Mouse (Mus musculus): ENCODE results near the gene Dpy19l3. TPM values are rescaled to one million over a fixed set of nuclear protein-coding genes. Genes with fewer than 3 reads are reported as not detected.

The Dpy19l3 gene
- polyA plus RNA-seq, 1 experiment from 2014 or later = 25.1 TPM

- Histone ChIP-seq H3K9me3 (ENCODE audit: control insufficient read depth, low read length) (no peaks in the 10 kb centered on the region), H3K4me2 (ENCODE audit: low read depth, low read length) (no peak overlapping the region), H3K27me3 (ENCODE audit: control insufficient read depth, insufficient read depth, low read depth, low read length) (no peaks in the 10 kb centered on the region), H3K27ac (ENCODE audit: low read length) (no peak overlapping the region), H3K9ac (ENCODE audit: low read length) (no peak overlapping the region), H3K4me1 (replicated peaks; ENCODE audit: control insufficient read depth, insufficient read depth, low read length) (no peaks in the 10 kb centered on the region), H3K4me3 (ENCODE audit: low read length) (no peak overlapping the region), H3K36me3 (ENCODE audit: control insufficient read depth, insufficient read depth, low read length) (peaks cover 11% of the 10 kb centered on the region)
- WGBS = 88% methylated on average over 5 of the region's 5 CpGs
- ATAC-seq (ENCODE audit: low read depth) = no peak
These were observed 43.9 kb downstream of the Dpy19l3 start for GRCm38 (mm10) chr7:35710366-35710765.

- H3K4me3 ChIP-seq (ENCODE audit: low read length) = no peak overlapping the region
- 65% methylated on average over 16 of the region's 16 CpGs for WGBS
- H3K27ac ChIP-seq (ENCODE audit: low read length) = no peak overlapping the region
- no peak overlapping the region for H3K4me2 ChIP-seq (ENCODE audit: low read depth, low read length)
- H3K27me3 ChIP-seq (ENCODE audit: control insufficient read depth, insufficient read depth, low read depth, low read length) = no peaks in the 10 kb centered on the region
- H3K9ac ChIP-seq (ENCODE audit: low read length) = no peak overlapping the region
- no peak for ATAC-seq (ENCODE audit: low read depth)
- no peaks in the 10 kb centered on the region for H3K4me1 ChIP-seq (replicated peaks; ENCODE audit: control insufficient read depth, insufficient read depth, low read length)
- no peaks in the 10 kb centered on the region for H3K9me3 ChIP-seq (ENCODE audit: control insufficient read depth, low read length)
- H3K36me3 ChIP-seq (ENCODE audit: control insufficient read depth, insufficient read depth, low read length) = peaks cover 4% of the 10 kb centered on the region
These were observed 46.2 kb downstream of the Dpy19l3 start for GRCm38 (mm10) chr7:35708101-35708500.

DNA sequence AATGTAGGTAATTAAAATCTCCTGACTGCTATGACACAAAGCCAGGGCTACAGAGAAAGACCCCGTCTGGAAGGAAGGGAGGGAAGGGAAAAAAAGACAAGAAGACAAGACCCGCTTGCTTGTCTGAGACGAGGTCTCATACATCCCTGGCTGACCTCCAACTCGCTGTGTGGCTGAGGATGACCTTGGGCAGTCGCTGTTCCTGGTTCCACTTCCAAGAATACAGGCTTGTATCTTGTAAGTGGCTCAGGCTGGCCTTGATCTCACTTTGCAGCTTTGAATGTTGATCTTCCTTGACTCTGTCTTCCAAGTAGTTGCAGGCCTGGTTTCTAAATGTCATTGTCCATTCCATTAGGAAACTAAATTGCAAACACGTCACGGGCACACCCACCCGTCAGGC lies 55.2 kb downstream of the Dpy19l3 start:
- H3K4me1 ChIP-seq (replicated peaks; ENCODE audit: control insufficient read depth, insufficient read depth, low read length) = no peaks in the 10 kb centered on the region
- no peak overlapping the region for H3K4me3 ChIP-seq (ENCODE audit: low read length)
- 79% methylated on average over 8 of the region's 8 CpGs for WGBS
- no peak overlapping the region for H3K27ac ChIP-seq (ENCODE audit: low read length)
- H3K4me2 ChIP-seq (ENCODE audit: low read depth, low read length) = no peak overlapping the region
- H3K9ac ChIP-seq (ENCODE audit: low read length) = no peak overlapping the region
- no peaks in the 10 kb centered on the region for H3K27me3 ChIP-seq (ENCODE audit: control insufficient read depth, insufficient read depth, low read depth, low read length)
- peaks cover 5% of the 10 kb centered on the region for H3K36me3 ChIP-seq (ENCODE audit: control insufficient read depth, insufficient read depth, low read length)
- ATAC-seq (ENCODE audit: low read depth) = no peak
- H3K9me3 ChIP-seq (ENCODE audit: control insufficient read depth, low read length) = no peaks in the 10 kb centered on the region

- H3K27me3 ChIP-seq (ENCODE audit: control insufficient read depth, insufficient read depth, low read depth, low read length) = no peaks in the 10 kb centered on the region
- ATAC-seq (ENCODE audit: low read depth) = no peak
- no peak overlapping the region for H3K4me2 ChIP-seq (ENCODE audit: low read depth, low read length)
- no peak overlapping the region for H3K27ac ChIP-seq (ENCODE audit: low read length)
- 93% methylated on average over 1 of the region's 1 CpGs for WGBS
- H3K36me3 ChIP-seq (ENCODE audit: control insufficient read depth, insufficient read depth, low read length) = peaks cover 5% of the 10 kb centered on the region
- no peak overlapping the region for H3K9ac ChIP-seq (ENCODE audit: low read length)
- H3K4me1 ChIP-seq (replicated peaks; ENCODE audit: control insufficient read depth, insufficient read depth, low read length) = no peaks in the 10 kb centered on the region
- no peak overlapping the region for H3K4me3 ChIP-seq (ENCODE audit: low read length)
- no peaks in the 10 kb centered on the region for H3K9me3 ChIP-seq (ENCODE audit: control insufficient read depth, low read length)
These were observed 56.2 kb downstream of the Dpy19l3 start for GRCm38 (mm10) chr7:35698073-35698472.

- Histone ChIP-seq H3K27ac (ENCODE audit: low read length) (no peak overlapping the region), H3K4me2 (ENCODE audit: low read depth, low read length) (no peak overlapping the region), H3K9ac (ENCODE audit: low read length) (no peak overlapping the region), H3K36me3 (ENCODE audit: control insufficient read depth, insufficient read depth, low read length) (no peaks in the 10 kb centered on the region; the same call in 1 of the 2 replicates), H3K9me3 (ENCODE audit: control insufficient read depth, low read length) (no peaks in the 10 kb centered on the region), H3K27me3 (ENCODE audit: control insufficient read depth, insufficient read depth, low read depth, low read length) (no peaks in the 10 kb centered on the region), H3K4me1 (replicated peaks; ENCODE audit: control insufficient read depth, insufficient read depth, low read length) (no peaks in the 10 kb centered on the region), H3K4me3 (ENCODE audit: low read length) (no peak overlapping the region)
- WGBS = 88% methylated on average over 12 of the region's 12 CpGs
- no peak for ATAC-seq (ENCODE audit: low read depth)
These were observed 61.6 kb downstream of the Dpy19l3 start for GRCm38 (mm10) chr7:35692641-35693040.

- no peak for ATAC-seq (ENCODE audit: low read depth)
- Histone ChIP-seq H3K4me2 (ENCODE audit: low read depth, low read length) (no peak overlapping the region), H3K36me3 (ENCODE audit: control insufficient read depth, insufficient read depth, low read length) (no peaks in the 10 kb centered on the region; the same call in 1 of the 2 replicates), H3K9me3 (ENCODE audit: control insufficient read depth, low read length) (no peaks in the 10 kb centered on the region), H3K27me3 (ENCODE audit: control insufficient read depth, insufficient read depth, low read depth, low read length) (no peaks in the 10 kb centered on the region), H3K27ac (ENCODE audit: low read length) (no peak overlapping the region), H3K4me3 (ENCODE audit: low read length) (no peak overlapping the region), H3K9ac (ENCODE audit: low read length) (no peak overlapping the region), H3K4me1 (replicated peaks; ENCODE audit: control insufficient read depth, insufficient read depth, low read length) (0 out of 2 replicates have a peak, but pooled peaks cover 2% of the 10 kb centered on the region)
- 75% methylated on average over 14 of the region's 14 CpGs for WGBS
These were observed 62.1 kb downstream of the Dpy19l3 start for GRCm38 (mm10) chr7:35692117-35692516.

GRCm38 (mm10) chr7:35688781-35689349 lies 65.4 kb downstream of the Dpy19l3 start:
- no peak for ATAC-seq (ENCODE audit: low read depth)
- no peaks in the 10 kb centered on the region; the same call in 1 of the 2 replicates for H3K36me3 ChIP-seq (ENCODE audit: control insufficient read depth, insufficient read depth, low read length)
- no peak overlapping the region for H3K4me3 ChIP-seq (ENCODE audit: low read length)
- peaks cover 5% of the 10 kb centered on the region; the same call in 1 of the 2 replicates for H3K4me1 ChIP-seq (replicated peaks; ENCODE audit: control insufficient read depth, insufficient read depth, low read length)
- H3K27me3 ChIP-seq (ENCODE audit: control insufficient read depth, insufficient read depth, low read depth, low read length) = no peaks in the 10 kb centered on the region
- H3K27ac ChIP-seq (ENCODE audit: low read length) = no peak overlapping the region
- no peak overlapping the region for H3K4me2 ChIP-seq (ENCODE audit: low read depth, low read length)
- 75% methylated on average over 11 of the region's 11 CpGs for WGBS
- H3K9ac ChIP-seq (ENCODE audit: low read length) = no peak overlapping the region
- H3K9me3 ChIP-seq (ENCODE audit: control insufficient read depth, low read length) = no peaks in the 10 kb centered on the region

- Histone ChIP-seq H3K4me2 (ENCODE audit: low read depth, low read length) (no peak overlapping the region), H3K27ac (ENCODE audit: low read length) (no peak overlapping the region)
These were observed 66.0 kb downstream of the Dpy19l3 start for GRCm38 (mm10) chr7:35688276-35688675.

DNA sequence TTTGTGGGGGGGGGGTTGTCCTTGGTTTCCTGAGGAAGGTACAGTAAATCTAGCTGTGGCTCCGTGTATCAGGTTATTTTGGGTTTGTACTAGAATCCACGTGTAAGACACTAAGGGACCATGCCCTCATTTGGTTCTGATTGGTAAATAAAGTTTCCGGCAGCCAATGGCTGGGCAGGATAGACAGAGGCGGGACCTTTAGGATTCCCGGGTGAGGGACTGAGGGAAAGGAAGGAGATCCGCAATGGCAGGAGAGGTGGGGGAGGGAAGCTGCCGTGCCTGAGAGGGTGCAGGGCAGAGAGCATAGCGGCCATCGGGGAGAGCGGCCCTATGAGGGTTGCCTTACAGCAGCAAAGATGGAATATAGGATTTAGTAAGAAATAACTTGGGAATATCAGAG lies 67.0 kb downstream of the Dpy19l3 start:
- no peaks in the 10 kb centered on the region for H3K27me3 ChIP-seq (ENCODE audit: control insufficient read depth, insufficient read depth, low read depth, low read length)
- peak; percentile 53 for ATAC-seq (ENCODE audit: low read depth)
- H3K4me3 ChIP-seq (ENCODE audit: low read length) = peak overlapping the region; percentile 29
- H3K27ac ChIP-seq (ENCODE audit: low read length) = no peak overlapping the region
- H3K36me3 ChIP-seq (ENCODE audit: control insufficient read depth, insufficient read depth, low read length) = no peaks in the 10 kb centered on the region; the same call in 1 of the 2 replicates
- H3K9me3 ChIP-seq (ENCODE audit: control insufficient read depth, low read length) = no peaks in the 10 kb centered on the region
- peaks cover 5% of the 10 kb centered on the region; the same call in 1 of the 2 replicates for H3K4me1 ChIP-seq (replicated peaks; ENCODE audit: control insufficient read depth, insufficient read depth, low read length)
- WGBS = 19% methylated on average over 10 of the region's 10 CpGs
- no peak overlapping the region for H3K9ac ChIP-seq (ENCODE audit: low read length)
- H3K4me2 ChIP-seq (ENCODE audit: low read depth, low read length) = peak overlapping the region; percentile 55

More at GRCm38 (mm10) chr7:35688276-35688675, 66.0 kb downstream of the Dpy19l3 start:
- Histone ChIP-seq H3K4me1 (replicated peaks; ENCODE audit: control insufficient read depth, insufficient read depth, low read length) (peaks cover 5% of the 10 kb centered on the region; the same call in 1 of the 2 replicates), H3K4me3 (ENCODE audit: low read length) (no peak overlapping the region), H3K9me3 (ENCODE audit: control insufficient read depth, low read length) (no peaks in the 10 kb centered on the region), H3K27me3 (ENCODE audit: control insufficient read depth, insufficient read depth, low read depth, low read length) (no peaks in the 10 kb centered on the region), H3K9ac (ENCODE audit: low read length) (no peak overlapping the region), H3K36me3 (ENCODE audit: control insufficient read depth, insufficient read depth, low read length) (no peaks in the 10 kb centered on the region; the same call in 1 of the 2 replicates)
- WGBS = 70% methylated on average over 9 of the region's 9 CpGs
- ATAC-seq (ENCODE audit: low read depth) = no peak
